33 mouse cellular contexts compared by ENCODE assay signal in the genomic region with DNA sequence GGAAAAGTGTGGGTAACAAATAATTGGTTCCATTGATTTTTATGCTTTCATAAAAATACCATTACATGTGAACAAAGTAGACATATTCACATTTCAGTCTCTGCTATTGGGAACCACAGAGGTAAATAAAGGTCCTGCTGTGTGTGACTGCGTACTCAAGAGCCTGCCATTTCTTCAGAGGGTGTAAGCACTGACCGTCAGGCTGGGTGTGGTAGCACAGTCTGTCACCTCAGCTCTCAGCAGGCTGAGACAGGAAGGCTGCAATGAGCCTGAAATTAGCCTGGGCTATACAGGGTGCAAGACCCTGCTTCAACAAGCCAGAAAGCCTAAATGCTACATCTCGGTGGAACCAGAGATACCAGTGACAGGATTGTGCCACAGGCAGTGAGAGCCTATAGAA.
"Had no signal": no experiment of that assay in that cellular context is flagged by ENCODE, and none has a peak within 500 bp of the region (broad histone marks: within the 10 kb centered on the region; RNA-seq: fewer than 3 reads in every experiment).

No protein-coding gene starts in this region.

- H3K27ac ChIP-seq: heart, embryonic 10.5 days; heart, embryonic 13.5 days; heart, embryonic 15.5 days; hindbrain, embryonic 10.5 days; hindbrain, embryonic 12.5 days; hindbrain, embryonic 13.5 days; hindbrain, embryonic 14.5 days; hindbrain, embryonic 15.5 days; hindbrain, postnatal 0 days; intestine, embryonic 15.5 days; kidney, embryonic 15.5 days; kidney, postnatal 0 days; layer of hippocampus, adult 2 months had no signal

- H3K27me3 ChIP-seq: heart, embryonic 12.5 days; heart, embryonic 13.5 days; heart, embryonic 15.5 days; hindbrain, embryonic 12.5 days; hindbrain, embryonic 13.5 days; hindbrain, embryonic 15.5 days; intestine, embryonic 15.5 days; kidney, embryonic 15.5 days had no signal

- H3K4me2 ChIP-seq: heart, embryonic 11.5 days; heart, embryonic 12.5 days; heart, embryonic 13.5 days; hindbrain, embryonic 12.5 days; hindbrain, embryonic 13.5 days; hindbrain, embryonic 14.5 days; intestine, embryonic 15.5 days; kidney, embryonic 15.5 days had no signal

- H3K4me3 ChIP-seq: heart, embryonic 10.5 days; heart, embryonic 12.5 days; heart, embryonic 13.5 days; heart, embryonic 15.5 days; hindbrain, embryonic 10.5 days; hindbrain, embryonic 12.5 days; hindbrain, embryonic 13.5 days; hindbrain, embryonic 15.5 days; intestine, embryonic 15.5 days; kidney, embryonic 15.5 days; layer of hippocampus, adult 2 months had no signal

- H3K36me3 ChIP-seq: heart, embryonic 10.5 days; heart, embryonic 12.5 days; heart, embryonic 13.5 days; heart, embryonic 15.5 days; hindbrain, embryonic 10.5 days; hindbrain, embryonic 12.5 days; hindbrain, embryonic 13.5 days; hindbrain, embryonic 15.5 days; intestine, embryonic 15.5 days; kidney, embryonic 15.5 days had no signal

- H3K4me1 ChIP-seq: heart, embryonic 10.5 days; heart, embryonic 15.5 days; hindbrain, embryonic 12.5 days; hindbrain, embryonic 13.5 days; intestine, embryonic 15.5 days had no signal

- DNase-seq: heart, postnatal 10 days; heart, postnatal 14 days; heart, postnatal 36 days; heart, postnatal 4 days; kidney, adult 11 months; kidney, adult 18-20 months; kidney, adult 2 months; kidney, adult 8-10 months; kidney, adult 9 months; kidney, postnatal 10 days; kidney, postnatal 14 days; kidney, postnatal 25 days; kidney, postnatal 36 days; kidney, postnatal 4 days; layer of hippocampus, adult 9-11 months; layer of hippocampus, postnatal 36 days had no signal

- ATAC-seq: inflammation-experienced regulatory T-cells, adult 6 months; intestine, postnatal 0 days had no signal

- H3K9me3 ChIP-seq: heart, embryonic 10.5 days; heart, embryonic 12.5 days; heart, embryonic 13.5 days; heart, embryonic 15.5 days; hindbrain, embryonic 10.5 days; hindbrain, embryonic 12.5 days; hindbrain, embryonic 13.5 days; hindbrain, embryonic 15.5 days; intestine, embryonic 15.5 days; kidney, embryonic 15.5 days had no signal

- H3K9ac ChIP-seq: heart, embryonic 12.5 days; heart, embryonic 13.5 days; heart, embryonic 15.5 days; hindbrain, embryonic 12.5 days; hindbrain, embryonic 13.5 days; hindbrain, embryonic 14.5 days; hindbrain, embryonic 15.5 days; intestine, embryonic 15.5 days; kidney, embryonic 15.5 days had no signal
